Mouse (Mus musculus) heart, embryonic 16.5 days (tissue): Measurements from ENCODE around the gene Capn13. TPM values are rescaled to one million over a fixed set of nuclear protein-coding genes. Genes with fewer than 3 reads are reported as not detected.
"Not testable (repeated sequence)": the region's sequence is repeated elsewhere in the genome, so short reads cannot be mapped to it uniquely, and the experiment has no call there.

Experiments
- ATAC-seq: fragments of 200-750 bp; cut with Nextera tagmentation; replicated peaks from 2 replicates; pipeline ENCODE4 v1.8.0; 2017; ENCODE audit warnings: moderate number of reproducible peaks; ENCODE audit not compliant: insufficient read depth, low FRiP score; ENCODE audit errors: extremely low read depth
- H3K27ac ChIP-seq: fragments of 300-500 bp; sonication (generic); 2 replicates; pipeline ENCODE4 v1.5.1; 2014; ENCODE audit warnings: mild to moderate bottlenecking, low read length, control low read depth, moderate library complexity
- H3K27me3 ChIP-seq: fragments of 300-500 bp; sonication (generic); 2 replicates; pipeline ENCODE4 v1.6.1; 2014; ENCODE audit warnings: low read length, mixed read lengths; ENCODE audit not compliant: control insufficient read depth, insufficient read depth
- H3K36me3 ChIP-seq: fragments of 300-500 bp; sonication (generic); 2 replicates; pipeline ENCODE4 v1.6.1; 2014; ENCODE audit not compliant: control insufficient read depth, insufficient read depth
- H3K4me1 ChIP-seq: fragments of 300-500 bp; sonication (generic); 2 replicates; pipeline ENCODE4 v1.6.1; 2014; ENCODE audit warnings: low read length, mixed read lengths; ENCODE audit not compliant: control insufficient read depth, insufficient read depth
- H3K4me2 ChIP-seq: fragments of 300-500 bp; sonication (generic); 2 replicates; pipeline ENCODE4 v1.6.1; 2014; ENCODE audit warnings: low read depth, mild to moderate bottlenecking, control low read depth, low read length
- H3K4me3 ChIP-seq: fragments of 300-500 bp; sonication (generic); 2 replicates; pipeline ENCODE4 v1.5.1; 2014; ENCODE audit warnings: mild to moderate bottlenecking, control low read depth, low read length
- H3K9ac ChIP-seq: fragments of 300-500 bp; sonication (generic); 2 replicates; pipeline ENCODE4 v1.6.1; 2014; ENCODE audit warnings: low read length, control low read depth
- H3K9me3 ChIP-seq: fragments of 300-500 bp; sonication (generic); replicated peaks from 2 replicates; pipeline ENCODE4 v1.6.1; 2016; ENCODE audit warnings: low read length; ENCODE audit not compliant: control insufficient read depth
- WGBS: fragments of 180-500 bp; shearing (Covaris S2); extraction: QIAGEN DNeasy Blood & Tissue Kit; methylation state at CpG from one replicate; pipeline ENCODE4 v1.1.7; 2014; 5-methylcytosine and 5-hydroxymethylcytosine counted together
- polyA plus RNA-seq: library from polyadenylated mRNA; unstranded; fragments of >200 nt; fragmentation: Nextera tagmentation; extraction: Ambion mirVana; gene quantifications from 2 replicates; pipeline ENCODE4 v1.2.1, GENCODE M21; 2015

The Capn13 gene
- polyA plus RNA-seq, 1 experiment from 2014 or later: not detected

- Histone ChIP-seq H3K9me3 (no peaks in the 10 kb centered on the region), H3K27me3 (peaks cover 10% of the 10 kb centered on the region), H3K27ac (no peak overlapping the region), H3K36me3 (no peaks in the 10 kb centered on the region), H3K4me1 (peaks cover 7% of the 10 kb centered on the region), H3K4me3 (no peak overlapping the region), H3K9ac (no peak overlapping the region), H3K4me2 (peak overlapping the region; percentile 35)
- WGBS: 30% methylated on average over 15 of the region's 15 CpGs
- 0 out of 2 replicates have a peak, but pooled peaks have one; percentile 6 for ATAC-seq
These were observed 99.2 kb downstream of the Capn13 start for GRCm38 (mm10) chr17:73301258-73302050.

- no peak overlapping the region for H3K4me2 ChIP-seq
- no peak overlapping the region for H3K27ac ChIP-seq
- no peaks in the 10 kb centered on the region for H3K36me3 ChIP-seq
- WGBS: 54% methylated on average over 7 of the region's 7 CpGs
- peaks cover 7% of the 10 kb centered on the region for H3K4me1 ChIP-seq
- no peaks in the 10 kb centered on the region for H3K9me3 ChIP-seq
- no peak for ATAC-seq
- H3K27me3 ChIP-seq: peaks cover 10% of the 10 kb centered on the region
- no peak overlapping the region for H3K4me3 ChIP-seq
- H3K9ac ChIP-seq: no peak overlapping the region
These were observed 100.4 kb downstream of the Capn13 start for GRCm38 (mm10) chr17:73300147-73300880.

GRCm38 (mm10) chr17:73298981-73299380 lies 101.7 kb downstream of the Capn13 start:
- peaks cover 6% of the 10 kb centered on the region; the same call in 1 of the 2 replicates for H3K27me3 ChIP-seq
- WGBS: 88% methylated on average over 6 of the region's 6 CpGs

GRCm38 (mm10) chr17:73296855-73297254 lies 103.8 kb downstream of the Capn13 start:
- H3K9ac ChIP-seq: no peak overlapping the region

More at GRCm38 (mm10) chr17:73298981-73299380, 101.7 kb downstream of the Capn13 start:
- no peak overlapping the region for H3K27ac ChIP-seq
- H3K9ac ChIP-seq: no peak overlapping the region
- H3K36me3 ChIP-seq: no peaks in the 10 kb centered on the region
- peaks cover 7% of the 10 kb centered on the region for H3K4me1 ChIP-seq
- no peak overlapping the region for H3K4me2 ChIP-seq
- no peaks in the 10 kb centered on the region for H3K9me3 ChIP-seq
- H3K4me3 ChIP-seq: no peak overlapping the region
- ATAC-seq: no peak

GRCm38 (mm10) chr17:73293237-73293636 lies 107.4 kb downstream of the Capn13 start:
- Histone ChIP-seq H3K4me1 (no peaks in the 10 kb centered on the region), H3K9me3 (no peaks in the 10 kb centered on the region), H3K4me2 (no peak overlapping the region), H3K36me3 (no peaks in the 10 kb centered on the region), H3K27ac (no peak overlapping the region), H3K27me3 (no peaks in the 10 kb centered on the region), H3K9ac (no peak overlapping the region), H3K4me3 (no peak overlapping the region)
- 84% methylated on average over 3 of the region's 3 CpGs for WGBS
- no peak for ATAC-seq

More at GRCm38 (mm10) chr17:73296855-73297254, 103.8 kb downstream of the Capn13 start:
- Histone ChIP-seq H3K27ac (no peak overlapping the region), H3K27me3 (0 out of 2 replicates have a peak, but pooled peaks cover 2% of the 10 kb centered on the region), H3K4me3 (no peak overlapping the region), H3K9me3 (no peaks in the 10 kb centered on the region), H3K4me1 (peaks cover 5% of the 10 kb centered on the region), H3K36me3 (no peaks in the 10 kb centered on the region), H3K4me2 (no peak overlapping the region)
- 32% methylated on average over 4 of the region's 4 CpGs for WGBS
- ATAC-seq: no peak

GRCm38 (mm10) chr17:73284301-73284700 lies 116.4 kb downstream of the Capn13 start:
- no peak overlapping the region for H3K4me3 ChIP-seq
- no peak overlapping the region for H3K4me2 ChIP-seq
- no peak overlapping the region for H3K9ac ChIP-seq
- 47% methylated on average over 2 of the region's 2 CpGs for WGBS
- H3K27me3 ChIP-seq: no peaks in the 10 kb centered on the region
- ATAC-seq: no peak
- H3K4me1 ChIP-seq: no peaks in the 10 kb centered on the region
- no peak overlapping the region for H3K27ac ChIP-seq
- no peaks in the 10 kb centered on the region for H3K9me3 ChIP-seq
- no peaks in the 10 kb centered on the region for H3K36me3 ChIP-seq

GRCm38 (mm10) chr17:73282702-73283101 lies 118.0 kb downstream of the Capn13 start:
- not testable (repeated sequence) for H3K36me3 ChIP-seq, H3K27me3 ChIP-seq, ATAC-seq, H3K9me3 ChIP-seq, H3K4me1 ChIP-seq, H3K4me3 ChIP-seq, H3K9ac ChIP-seq, H3K27ac ChIP-seq, H3K4me2 ChIP-seq
- 44% methylated on average over 6 of the region's 6 CpGs for WGBS

GRCm38 (mm10) chr17:73277770-73278169 lies 122.9 kb downstream of the Capn13 start:
- WGBS: 87% methylated on average over 4 of the region's 4 CpGs
- no peaks in the 10 kb centered on the region for H3K36me3 ChIP-seq
- no peaks in the 10 kb centered on the region for H3K4me1 ChIP-seq
- no peak for ATAC-seq
- no peak overlapping the region for H3K9ac ChIP-seq
- H3K27me3 ChIP-seq: no peaks in the 10 kb centered on the region
- no peak overlapping the region for H3K27ac ChIP-seq
- no peaks in the 10 kb centered on the region for H3K9me3 ChIP-seq
- no peak overlapping the region for H3K4me2 ChIP-seq
- no peak overlapping the region for H3K4me3 ChIP-seq

GRCm38 (mm10) chr17:73275066-73275465 lies 125.6 kb downstream of the Capn13 start:
- WGBS: 74% methylated on average over 10 of the region's 10 CpGs

More at GRCm38 (mm10) chr17:73275066-73275465, 125.6 kb downstream of the Capn13 start:
- no peak overlapping the region for H3K27ac ChIP-seq
- no peaks in the 10 kb centered on the region for H3K36me3 ChIP-seq
- H3K27me3 ChIP-seq: no peaks in the 10 kb centered on the region
- H3K9me3 ChIP-seq: no peaks in the 10 kb centered on the region
- no peak for ATAC-seq
- H3K4me1 ChIP-seq: no peaks in the 10 kb centered on the region
- no peak overlapping the region for H3K9ac ChIP-seq
- H3K4me2 ChIP-seq: no peak overlapping the region
- H3K4me3 ChIP-seq: no peak overlapping the region
